Mouse (Mus musculus): ENCODE measurements around the gene Il23r. TPM values are rescaled to one million over a fixed set of nuclear protein-coding genes. Genes with fewer than 3 reads are reported as not detected.
A peak's percentile ranks its signal among the peaks of the same experiment; 100 is the strongest.

The Il23r gene
- polyA plus RNA-seq, 1 experiment from 2014 or later, result not detected

GRCm38 (mm10) chr6:67471242-67471641, 20.4 kb downstream of the Il23r start:
- WGBS, result 16% methylated on average over 1 of the region's 1 CpGs
- Histone ChIP-seq H3K27ac (no peak overlapping the region), H3K4me1 (no peaks in the 10 kb centered on the region; the same call in 1 of the 2 replicates), H3K4me3 (no peak overlapping the region), H3K4me2 (replicated peaks) (no peak overlapping the region), H3K9ac (no peak overlapping the region), H3K9me3 (replicated peaks) (no peaks in the 10 kb centered on the region), H3K27me3 (0 out of 2 replicates have a peak, but pooled peaks cover 6% of the 10 kb centered on the region), H3K36me3 (no peaks in the 10 kb centered on the region)
- peak; percentile 54; the same call in 1 of the 2 replicates for ATAC-seq (ENCODE audit: low FRiP score)

- 96% methylated on average over 1 of the region's 1 CpGs for WGBS
- Histone ChIP-seq H3K4me3 (no peak overlapping the region), H3K36me3 (no peaks in the 10 kb centered on the region), H3K27ac (no peak overlapping the region), H3K4me1 (no peaks in the 10 kb centered on the region), H3K9ac (no peak overlapping the region), H3K27me3 (no peaks in the 10 kb centered on the region), H3K4me2 (replicated peaks) (no peak overlapping the region), H3K9me3 (replicated peaks) (no peaks in the 10 kb centered on the region)
- ATAC-seq (ENCODE audit: low FRiP score), result no peak
These were observed 32.2 kb downstream of the Il23r start for GRCm38 (mm10) chr6:67459424-67459823.

- Histone ChIP-seq H3K36me3 (no peaks in the 10 kb centered on the region), H3K4me2 (replicated peaks) (no peak overlapping the region), H3K27me3 (no peaks in the 10 kb centered on the region), H3K9ac (no peak overlapping the region), H3K4me1 (no peaks in the 10 kb centered on the region), H3K27ac (no peak overlapping the region), H3K4me3 (no peak overlapping the region), H3K9me3 (replicated peaks) (no peaks in the 10 kb centered on the region)
- WGBS, result 52% methylated on average over 5 of the region's 5 CpGs
- no peak for ATAC-seq (ENCODE audit: low FRiP score)
These were observed 40.3 kb downstream of the Il23r start for GRCm38 (mm10) chr6:67451330-67451729.

- H3K9me3 ChIP-seq (replicated peaks), result no peaks in the 10 kb centered on the region
- H3K9ac ChIP-seq, result no peak overlapping the region
- no peak overlapping the region for H3K4me2 ChIP-seq (replicated peaks)
- 90% methylated on average over 1 of the region's 1 CpGs for WGBS
- H3K4me1 ChIP-seq, result no peaks in the 10 kb centered on the region
- no peak for ATAC-seq (ENCODE audit: low FRiP score)
- H3K4me3 ChIP-seq, result no peak overlapping the region
- no peaks in the 10 kb centered on the region for H3K36me3 ChIP-seq
- H3K27me3 ChIP-seq, result no peaks in the 10 kb centered on the region
- no peak overlapping the region for H3K27ac ChIP-seq
These were observed 45.8 kb downstream of the Il23r start for GRCm38 (mm10) chr6:67445866-67446265.

GRCm38 (mm10) chr6:67443124-67443523, 48.5 kb downstream of the Il23r start:
- H3K4me2 ChIP-seq (replicated peaks), result no peak overlapping the region
- WGBS, result 92% methylated on average over 6 of the region's 6 CpGs
- H3K27ac ChIP-seq, result no peak overlapping the region
- no peak overlapping the region for H3K9ac ChIP-seq
- no peaks in the 10 kb centered on the region for H3K36me3 ChIP-seq
- H3K4me1 ChIP-seq, result no peaks in the 10 kb centered on the region
- H3K27me3 ChIP-seq, result no peaks in the 10 kb centered on the region
- ATAC-seq (ENCODE audit: low FRiP score), result no peak
- H3K4me3 ChIP-seq, result no peak overlapping the region
- H3K9me3 ChIP-seq (replicated peaks), result no peaks in the 10 kb centered on the region

GRCm38 (mm10) chr6:67437814-67438385, 53.8 kb downstream of the Il23r start:
- no peak overlapping the region for H3K4me3 ChIP-seq
- H3K27ac ChIP-seq, result no peak overlapping the region
- H3K27me3 ChIP-seq, result no peaks in the 10 kb centered on the region
- H3K4me1 ChIP-seq, result no peaks in the 10 kb centered on the region
- no peak for ATAC-seq (ENCODE audit: low FRiP score)
- H3K36me3 ChIP-seq, result no peaks in the 10 kb centered on the region
- no peaks in the 10 kb centered on the region for H3K9me3 ChIP-seq (replicated peaks)
- WGBS, result 86% methylated on average over 3 of the region's 3 CpGs
- H3K9ac ChIP-seq, result no peak overlapping the region
- no peak overlapping the region for H3K4me2 ChIP-seq (replicated peaks)

- Histone ChIP-seq H3K27ac (no peak overlapping the region), H3K9ac (no peak overlapping the region), H3K4me3 (no peak overlapping the region), H3K4me2 (replicated peaks) (no peak overlapping the region), H3K27me3 (no peaks in the 10 kb centered on the region), H3K36me3 (no peaks in the 10 kb centered on the region), H3K4me1 (no peaks in the 10 kb centered on the region), H3K9me3 (replicated peaks) (no peaks in the 10 kb centered on the region)
- no peak for ATAC-seq (ENCODE audit: low FRiP score)
These were observed 54.6 kb downstream of the Il23r start for GRCm38 (mm10) chr6:67437028-67437427.

GRCm38 (mm10) chr6:67436295-67436694, 55.4 kb downstream of the Il23r start:
- Histone ChIP-seq H3K4me3 (no peak overlapping the region), H3K9ac (no peak overlapping the region), H3K4me1 (no peaks in the 10 kb centered on the region), H3K9me3 (replicated peaks) (no peaks in the 10 kb centered on the region), H3K4me2 (replicated peaks) (no peak overlapping the region), H3K27me3 (no peaks in the 10 kb centered on the region), H3K27ac (no peak overlapping the region), H3K36me3 (no peaks in the 10 kb centered on the region)
- 86% methylated on average over 2 of the region's 2 CpGs for WGBS
- no peak for ATAC-seq (ENCODE audit: low FRiP score)

GRCm38 (mm10) chr6:67435711-67436110, 55.9 kb downstream of the Il23r start:
- Histone ChIP-seq H3K4me1 (no peaks in the 10 kb centered on the region), H3K9ac (no peak overlapping the region), H3K27me3 (no peaks in the 10 kb centered on the region), H3K36me3 (no peaks in the 10 kb centered on the region), H3K9me3 (replicated peaks) (no peaks in the 10 kb centered on the region), H3K27ac (no peak overlapping the region), H3K4me3 (no peak overlapping the region), H3K4me2 (replicated peaks) (no peak overlapping the region)
- ATAC-seq (ENCODE audit: low FRiP score), result no peak
- 95% methylated on average over 1 of the region's 1 CpGs for WGBS

- WGBS, result 62% methylated on average over 2 of the region's 2 CpGs
- ATAC-seq (ENCODE audit: low FRiP score), result no peak
- H3K36me3 ChIP-seq, result no peaks in the 10 kb centered on the region
These were observed 56.8 kb downstream of the Il23r start for GRCm38 (mm10) chr6:67434755-67435452.

GRCm38 (mm10) chr6:67431808-67432207, 59.8 kb downstream of the Il23r start:
- Histone ChIP-seq H3K4me1 (no peaks in the 10 kb centered on the region), H3K27ac (no peak overlapping the region), H3K36me3 (no peaks in the 10 kb centered on the region), H3K9me3 (replicated peaks) (no peaks in the 10 kb centered on the region), H3K9ac (no peak overlapping the region), H3K4me2 (replicated peaks) (no peak overlapping the region), H3K4me3 (no peak overlapping the region), H3K27me3 (no peaks in the 10 kb centered on the region)
- 69% methylated on average over 3 of the region's 3 CpGs for WGBS
- no peak for ATAC-seq (ENCODE audit: low FRiP score)

More at GRCm38 (mm10) chr6:67434755-67435452, 56.8 kb downstream of the Il23r start:
- Histone ChIP-seq H3K27ac (no peak overlapping the region), H3K27me3 (no peaks in the 10 kb centered on the region), H3K9me3 (replicated peaks) (no peaks in the 10 kb centered on the region), H3K9ac (no peak overlapping the region), H3K4me2 (replicated peaks) (no peak overlapping the region), H3K4me3 (no peak overlapping the region), H3K4me1 (no peaks in the 10 kb centered on the region)

GRCm38 (mm10) chr6:67421761-67422160, 69.9 kb downstream of the Il23r start:
- ATAC-seq (ENCODE audit: low FRiP score), result no peak
- Histone ChIP-seq H3K9ac (no peak overlapping the region), H3K9me3 (replicated peaks) (no peaks in the 10 kb centered on the region), H3K4me2 (replicated peaks) (no peak overlapping the region), H3K27me3 (no peaks in the 10 kb centered on the region), H3K36me3 (no peaks in the 10 kb centered on the region), H3K4me1 (no peaks in the 10 kb centered on the region), H3K27ac (no peak overlapping the region), H3K4me3 (no peak overlapping the region)
- WGBS, result 64% methylated on average over 5 of the region's 5 CpGs

- Histone ChIP-seq H3K9ac (no peak overlapping the region), H3K27ac (no peak overlapping the region), H3K4me1 (no peaks in the 10 kb centered on the region), H3K4me2 (replicated peaks) (no peak overlapping the region), H3K9me3 (replicated peaks) (no peaks in the 10 kb centered on the region), H3K4me3 (no peak overlapping the region), H3K27me3 (no peaks in the 10 kb centered on the region), H3K36me3 (no peaks in the 10 kb centered on the region)
- ATAC-seq (ENCODE audit: low FRiP score), result no peak
- 84% methylated on average over 3 of the region's 3 CpGs for WGBS
These were observed 75.1 kb downstream of the Il23r start for GRCm38 (mm10) chr6:67416557-67416956.
